Mouse (Mus musculus): ENCODE data around the gene Pkhd1. TPM values are rescaled to one million over a fixed set of nuclear protein-coding genes. Genes with fewer than 3 reads are reported as not detected.

The Pkhd1 gene
- 1 to 10 TPM in 1 of 2 experiments, under 1 TPM in 1; 0.06 to 1.6 TPM for polyA plus RNA-seq (2017; shearing (Covaris generic))

DNA sequence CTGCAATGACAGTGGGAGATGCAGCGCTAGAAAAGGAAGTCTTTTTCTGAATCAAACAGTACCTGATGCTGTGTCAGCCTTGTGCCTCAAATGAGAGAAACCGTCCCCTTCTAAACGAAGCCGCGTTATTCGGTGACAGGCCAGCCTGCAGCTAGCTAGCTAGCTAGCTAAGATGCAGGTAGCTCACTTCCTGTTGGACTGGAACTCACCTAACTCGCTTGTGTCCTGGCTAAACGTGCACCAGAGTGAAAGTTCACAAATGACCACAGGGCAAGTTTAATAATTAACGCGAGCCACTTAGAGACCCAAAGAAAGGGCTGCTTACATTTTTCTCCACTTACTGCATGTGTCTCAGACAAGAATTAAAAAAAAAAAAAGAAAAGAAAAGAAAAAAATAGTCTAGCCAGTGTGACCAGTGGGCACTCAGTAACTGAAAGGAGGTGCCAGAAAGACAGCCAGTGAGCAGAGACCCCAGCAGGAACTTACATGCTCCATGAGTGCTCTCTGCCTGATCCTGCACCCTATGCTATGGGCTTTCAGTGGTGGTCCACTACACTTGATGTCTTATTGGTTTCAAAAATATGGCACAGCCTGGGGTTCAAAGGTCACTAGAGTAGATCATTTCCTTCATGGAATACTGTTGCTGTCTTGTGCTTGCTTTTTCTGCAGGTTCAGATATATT lies at the start of gene Pkhd1:
Gene Pkhd1, minus strand, starts transcription at position 216 of the 682 bp plus-strand sequence.

Other genes starting within 250 kb of the Pkhd1 start
- under 1 TPM in 1 of 2 experiments, not detected in 1; 0.97 TPM for gene Il17a, start 112.8 kb upstream of the Pkhd1 start, polyA plus RNA-seq (2017; shearing (Covaris generic))
- gene Il17f, start 172.6 kb upstream of the Pkhd1 start, polyA plus RNA-seq (2017; shearing (Covaris generic)) = 1 to 10 TPM; 1.3 to 2.3 TPM
- gene Mcm3, start 202.2 kb upstream of the Pkhd1 start, polyA plus RNA-seq (2017; shearing (Covaris generic)) = 10 to 100 TPM; 39.4 to 55.2 TPM